Mouse (Mus musculus) CD4-positive, CD25-positive, alpha-beta regulatory T cell, adult 2 months (primary cell): ENCODE results near the gene Agap1.

ENCODE experiments used
- DNase-seq: peaks from one replicate; pipeline ENCODE4 v3.0.0-alpha.2; 2012; ENCODE audit warnings: low read depth, low spot score

Agap1 gene

GRCm38 (mm10) chr1:89848356-89849039 is 393.9 kb downstream of the Agap1 start:
- DNase-seq, result no peak

GRCm38 (mm10) chr1:89849151-89849860 is 394.7 kb downstream of the Agap1 start:
- DNase-seq, result no peak

DNA sequence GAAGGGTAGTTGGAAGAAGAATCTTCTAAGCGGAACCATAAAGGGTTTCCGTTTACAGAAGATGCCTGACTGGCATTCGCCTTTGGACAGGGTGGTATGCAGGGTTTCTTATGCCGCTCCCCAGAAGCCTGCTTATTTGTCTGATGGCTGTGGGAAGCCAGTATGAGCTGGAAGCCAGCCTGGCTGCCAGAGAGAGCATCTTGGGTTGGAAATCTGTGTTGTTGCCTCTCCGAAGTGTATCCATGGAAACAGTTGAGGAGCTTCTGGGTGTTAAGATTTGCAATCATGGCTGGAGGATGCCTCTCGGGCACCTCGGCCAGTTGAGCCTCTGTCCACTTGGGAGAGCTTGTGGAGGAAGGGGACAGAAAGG is 395.2 kb downstream of the Agap1 start:
- no peak for DNase-seq

GRCm38 (mm10) chr1:89850681-89851414 is 396.2 kb downstream of the Agap1 start:
- no peak for DNase-seq

DNA sequence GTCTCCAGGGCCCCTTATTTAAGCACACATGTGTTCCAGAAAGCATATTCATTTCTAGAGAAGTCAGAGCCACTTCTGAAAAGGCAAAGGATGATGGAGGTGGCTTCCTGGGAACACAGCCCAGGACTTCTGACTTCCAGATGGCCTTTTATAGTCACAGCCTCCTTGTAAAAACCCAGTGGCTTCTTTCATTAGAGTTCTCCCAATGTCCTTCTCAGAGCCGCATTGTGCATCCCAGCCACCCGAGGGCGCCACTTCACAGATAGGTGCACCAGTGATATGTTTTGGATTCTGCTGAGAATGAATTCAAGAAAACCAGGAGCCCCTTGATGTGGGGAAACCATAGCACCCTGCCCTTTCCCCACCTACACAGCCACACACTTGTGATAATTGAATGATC is 404.6 kb downstream of the Agap1 start:
- no peak for DNase-seq

DNA sequence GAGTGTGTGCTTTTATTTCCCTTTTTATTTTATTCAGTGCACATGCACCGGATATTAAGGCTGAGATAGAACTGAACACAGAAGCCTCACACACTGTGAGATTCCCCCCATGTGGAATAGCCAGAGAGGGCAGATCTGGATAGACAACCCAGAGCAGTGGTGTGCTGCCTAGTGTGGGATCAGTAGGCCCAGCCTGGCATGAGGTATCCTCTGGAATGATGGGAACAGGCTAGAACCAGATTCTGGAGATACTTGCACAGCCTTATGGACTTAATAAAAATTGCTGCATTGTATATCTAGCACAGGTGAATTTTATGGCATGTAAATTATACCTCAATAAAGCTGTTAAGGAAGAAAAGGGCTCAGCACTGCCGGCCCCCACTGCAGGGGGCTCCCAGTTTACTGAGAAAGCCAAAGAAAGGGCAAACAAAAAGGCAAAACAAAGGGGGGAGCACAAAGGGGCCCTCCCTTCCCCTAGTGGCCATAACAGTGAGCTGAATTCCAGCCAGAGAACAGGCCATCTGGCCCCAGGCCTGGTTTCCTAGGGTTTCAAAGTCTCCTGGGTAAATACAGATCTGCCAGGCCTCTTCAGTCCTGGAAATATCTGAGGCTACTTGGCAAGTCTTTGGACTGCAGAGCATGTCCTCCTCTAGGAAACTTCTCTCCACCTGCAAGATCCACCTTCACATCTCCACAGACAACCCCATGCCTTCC is 405.6 kb downstream of the Agap1 start:
- no peak for DNase-seq

DNA sequence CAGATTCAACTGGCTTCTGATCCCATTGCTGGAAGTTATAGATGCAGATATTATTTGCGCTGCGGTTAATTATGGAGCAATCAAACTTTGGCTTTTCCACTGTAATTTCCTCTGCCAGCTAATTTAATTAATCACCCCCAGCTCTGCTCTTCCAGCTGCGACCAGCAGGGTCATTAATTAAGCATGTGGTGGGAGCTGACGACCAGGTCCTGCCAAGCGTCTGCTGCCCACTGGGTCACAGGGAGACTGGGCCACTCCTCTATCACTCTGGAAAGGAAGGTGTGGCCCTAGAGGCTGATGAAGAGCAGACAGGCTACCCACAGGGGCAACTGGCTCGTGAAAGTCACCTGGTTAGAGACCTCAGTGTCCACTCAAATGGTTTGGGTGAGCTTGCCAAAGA is 411.2 kb downstream of the Agap1 start:
- no peak for DNase-seq

DNA sequence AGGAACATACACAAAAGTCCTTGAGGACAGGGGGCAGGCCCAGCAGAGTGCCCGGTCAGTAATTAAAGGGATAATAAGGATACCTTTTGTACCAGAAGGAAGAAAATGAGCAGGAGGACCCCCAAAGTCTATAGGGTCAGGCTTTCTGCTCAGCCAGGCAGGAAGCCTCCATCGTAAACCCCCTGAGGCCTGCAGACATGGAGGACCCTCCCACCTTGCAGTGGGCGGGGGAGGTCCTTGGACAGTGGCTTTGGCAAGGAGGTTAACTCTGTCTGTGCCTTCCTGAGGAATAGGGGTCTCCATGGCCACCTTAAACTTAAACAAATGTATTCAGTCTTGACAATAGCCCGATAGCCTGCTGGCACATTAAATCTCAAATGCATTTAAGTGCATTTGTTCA is 413.2 kb downstream of the Agap1 start:
- DNase-seq, result no peak

- DNase-seq, result no peak
Measured at GRCm38 (mm10) chr1:89870134-89870905, 415.7 kb downstream of the Agap1 start.

GRCm38 (mm10) chr1:89870906-89871211 is 416.3 kb downstream of the Agap1 start:
- DNase-seq, result no peak

DNA sequence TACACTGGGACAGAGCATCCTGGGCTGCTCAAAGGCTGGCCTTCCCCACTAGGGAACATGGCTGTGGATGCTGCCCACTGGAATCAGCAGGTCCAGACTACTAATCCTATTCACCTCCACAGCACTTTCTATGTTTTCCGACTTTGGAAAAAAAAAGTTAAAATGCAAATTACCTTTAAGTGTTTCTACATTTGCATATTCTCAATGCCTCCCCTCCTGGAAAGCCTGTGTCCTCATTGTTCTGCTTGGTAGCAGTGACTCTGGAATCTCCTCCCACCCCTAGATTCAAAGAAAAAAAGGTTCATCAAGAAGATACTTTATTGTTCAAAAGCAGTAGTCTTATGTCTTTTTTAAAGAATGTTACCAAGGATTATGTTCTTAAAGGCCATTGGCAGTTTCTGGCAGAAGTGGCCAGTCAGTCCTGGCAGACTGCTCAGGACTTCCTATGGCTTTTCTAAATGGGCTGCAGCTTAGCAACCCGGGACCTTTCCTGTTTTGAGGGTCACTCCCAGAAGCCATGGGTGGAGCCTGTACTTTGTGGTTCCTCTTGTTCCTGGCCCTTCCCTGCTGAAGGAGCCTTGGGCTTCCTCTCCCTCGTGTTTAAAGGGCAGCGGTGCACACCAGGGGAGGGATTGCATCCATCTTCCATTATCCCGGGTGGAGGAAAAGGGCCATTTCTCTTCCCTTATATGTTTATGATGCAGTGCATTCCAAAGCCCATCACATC is 421.9 kb downstream of the Agap1 start:
- no peak for DNase-seq

- no peak for DNase-seq
Measured at GRCm38 (mm10) chr1:89878496-89878895, 423.9 kb downstream of the Agap1 start.

- no peak for DNase-seq
Measured at GRCm38 (mm10) chr1:89880193-89880592, 425.6 kb downstream of the Agap1 start.

GRCm38 (mm10) chr1:89880834-89881233 is 426.2 kb downstream of the Agap1 start:
- DNase-seq, result no peak

DNA sequence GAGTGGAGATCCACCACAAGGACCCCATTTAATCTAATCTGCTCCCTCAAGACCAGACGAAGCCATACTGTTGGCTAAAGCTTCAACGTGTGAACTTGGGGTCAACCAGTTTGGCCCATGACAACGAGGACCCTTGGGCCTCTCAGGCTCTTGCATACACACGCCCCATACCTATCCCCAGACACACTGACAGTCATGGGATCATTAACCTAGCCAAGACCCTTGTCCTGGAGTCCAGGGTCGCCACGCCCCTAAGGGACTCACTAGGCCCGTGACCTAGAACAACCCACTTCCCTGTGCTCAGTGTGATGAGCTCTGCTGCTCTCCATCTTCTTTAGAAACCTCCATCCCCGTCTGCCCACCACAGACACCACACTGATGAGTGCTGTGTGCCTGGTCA is 429.7 kb downstream of the Agap1 start:
- DNase-seq, result no peak

DNA sequence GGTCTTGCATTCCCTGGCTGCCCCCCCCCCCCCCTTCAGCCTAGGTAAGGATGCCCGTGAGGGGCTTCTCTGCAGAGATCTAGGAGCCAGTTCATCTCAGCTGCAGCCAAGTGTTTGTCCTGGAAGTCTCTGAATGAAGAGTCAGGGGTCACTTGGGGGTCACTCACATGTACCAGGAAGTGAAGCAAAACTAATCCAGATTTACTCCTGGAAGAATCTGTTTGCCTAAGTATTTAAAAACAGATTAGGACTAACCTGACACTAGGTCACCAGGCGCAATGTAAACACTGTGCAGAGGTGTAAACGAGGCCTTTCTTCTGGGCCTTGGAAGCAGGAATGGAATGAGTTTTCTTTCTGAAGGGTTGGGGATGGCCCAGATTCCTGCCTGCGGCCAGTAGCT is 431.1 kb downstream of the Agap1 start:
- no peak for DNase-seq

- no peak for DNase-seq
Measured at GRCm38 (mm10) chr1:89891400-89891799, 436.8 kb downstream of the Agap1 start.

- no peak for DNase-seq
Measured at GRCm38 (mm10) chr1:89892281-89892680, 437.7 kb downstream of the Agap1 start.

GRCm38 (mm10) chr1:89895801-89896200 is 441.2 kb downstream of the Agap1 start:
- no peak for DNase-seq

DNA sequence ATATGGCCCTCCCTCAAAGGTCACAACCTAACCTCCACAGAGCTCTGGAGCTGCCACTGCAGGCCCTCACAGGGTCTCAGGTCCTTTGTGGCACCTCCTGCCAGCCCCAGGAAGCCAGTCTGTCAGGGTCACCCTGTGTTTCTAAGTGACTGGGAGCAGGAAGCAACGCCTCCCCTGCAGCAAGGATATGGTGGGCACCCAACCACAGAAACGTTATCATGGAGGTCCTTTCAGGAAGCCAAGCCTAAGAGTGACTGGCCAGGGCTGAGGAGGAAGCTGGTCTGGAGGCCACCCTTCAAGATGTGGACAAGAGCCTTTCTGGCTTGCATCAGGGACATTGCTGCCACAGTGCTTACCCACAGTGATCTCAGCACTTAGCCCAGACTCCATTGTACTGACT is 444.4 kb downstream of the Agap1 start:
- DNase-seq, result no peak
